Mouse (Mus musculus): ENCODE data around the gene Cttnbp2.
"Not testable (repeated sequence)": the region's sequence is repeated elsewhere in the genome, so short reads cannot be mapped to it uniquely, and the experiment has no call there.

Gene Cttnbp2

GRCm38 (mm10) chr6:18420660-18421059 is 94.0 kb downstream of the Cttnbp2 start:
- no peak for DNase-seq (ENCODE audit: low read depth, low spot score)

DNA sequence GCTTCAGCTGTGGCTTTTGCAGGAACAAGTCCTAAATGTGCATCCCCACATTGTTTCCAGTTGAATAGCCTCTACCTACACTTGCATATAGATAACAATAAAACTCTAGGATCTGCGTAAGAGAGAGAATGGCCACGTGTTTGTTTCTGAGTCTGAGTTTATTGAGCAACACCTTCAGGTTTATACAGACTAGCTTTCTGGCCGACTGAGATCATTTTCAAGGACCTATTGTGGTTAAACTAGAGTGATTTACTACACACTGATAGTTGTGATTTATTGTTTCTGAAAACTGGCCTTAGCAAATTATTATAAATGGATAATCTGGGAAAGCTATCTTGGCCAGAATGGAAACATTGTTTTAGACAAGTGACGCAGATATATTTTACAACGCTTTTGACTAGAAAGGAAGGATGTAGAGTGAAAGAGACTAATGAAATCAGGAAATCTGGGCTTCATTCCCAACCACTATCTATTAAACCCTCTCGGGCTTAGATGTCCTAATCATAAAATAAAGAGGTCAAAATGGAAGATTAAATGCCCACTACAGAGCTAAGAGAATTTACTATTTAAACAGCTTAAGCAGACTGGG is 96.7 kb downstream of the Cttnbp2 start:
- no peak for DNase-seq (ENCODE audit: low read depth, low spot score)

DNA sequence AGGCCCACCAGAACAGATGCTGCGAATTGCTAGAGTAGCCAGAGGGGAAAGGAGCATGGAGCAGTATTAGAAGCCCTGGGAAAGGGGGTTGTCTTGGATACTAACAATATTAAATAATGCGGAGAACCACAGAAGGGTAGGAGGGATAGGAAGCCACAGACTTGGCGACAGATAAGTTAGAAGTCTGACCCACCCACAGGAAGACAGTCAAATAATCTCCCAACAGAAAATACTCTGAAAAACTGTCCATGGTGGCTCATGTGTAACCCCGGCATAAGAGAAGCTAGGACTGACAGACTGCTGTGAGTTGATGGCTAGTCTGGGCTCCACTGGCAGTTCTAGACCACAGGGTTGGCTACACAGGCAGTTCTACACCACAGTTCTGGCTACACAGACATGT is 98.7 kb downstream of the Cttnbp2 start:
- DNase-seq (ENCODE audit: low read depth, low spot score) = no peak

DNA sequence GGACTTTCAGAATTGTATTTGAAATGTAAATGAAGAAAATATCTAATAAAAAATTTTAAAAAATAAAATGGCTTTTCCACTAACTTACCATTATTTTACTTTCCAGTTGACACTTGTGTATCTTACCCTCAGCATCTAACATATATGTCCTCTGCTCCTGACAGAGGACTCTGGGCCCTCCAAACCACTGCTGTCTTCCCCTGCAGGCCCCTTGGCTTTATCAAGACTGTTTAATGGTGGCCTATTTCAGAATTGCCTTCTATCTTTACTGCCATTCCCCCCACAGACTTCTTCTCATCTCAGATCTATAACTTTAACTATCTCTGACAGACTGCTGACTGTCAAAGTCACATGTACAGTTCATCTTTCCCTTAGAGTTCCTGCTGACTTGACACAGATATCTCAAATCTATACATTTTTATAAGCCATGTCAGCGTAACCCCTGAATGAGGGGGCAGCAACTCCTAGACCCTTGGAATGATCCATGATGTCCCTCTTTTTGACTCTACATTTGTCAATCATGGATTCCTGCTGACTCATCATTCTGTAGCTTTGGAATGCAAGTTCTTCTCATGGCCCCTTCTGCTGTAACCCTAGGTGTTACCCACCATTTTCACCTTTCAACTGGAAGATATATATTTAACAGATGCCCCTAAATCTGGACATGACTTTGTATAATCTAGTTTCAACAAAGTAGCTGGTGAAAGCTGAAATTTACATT is 103.0 kb downstream of the Cttnbp2 start:
- DNase-seq (ENCODE audit: low read depth, low spot score) = no peak

DNA sequence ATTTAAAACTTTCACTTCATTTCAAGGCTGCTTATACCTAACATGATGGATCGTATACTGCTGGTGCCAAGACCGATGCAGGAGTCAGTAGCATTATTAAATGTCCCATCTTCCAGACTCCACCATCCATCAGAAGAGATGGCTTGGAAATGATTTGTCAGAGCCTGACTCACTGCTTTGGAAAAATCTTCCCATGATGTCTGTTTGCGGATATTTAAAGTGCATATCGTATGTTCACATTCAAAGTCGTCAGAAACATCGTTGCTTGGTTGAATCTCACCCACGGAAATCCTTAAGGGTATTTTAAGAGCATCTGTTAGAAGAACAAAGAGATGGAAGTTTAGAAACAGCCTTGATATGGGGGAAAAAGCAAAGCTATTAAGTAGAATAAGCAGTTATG is 106.2 kb downstream of the Cttnbp2 start:
- no peak for DNase-seq (ENCODE audit: low read depth, low spot score)

GRCm38 (mm10) chr6:18401066-18401674 is 113.5 kb downstream of the Cttnbp2 start:
- no peak for DNase-seq (ENCODE audit: low read depth, low spot score)

DNA sequence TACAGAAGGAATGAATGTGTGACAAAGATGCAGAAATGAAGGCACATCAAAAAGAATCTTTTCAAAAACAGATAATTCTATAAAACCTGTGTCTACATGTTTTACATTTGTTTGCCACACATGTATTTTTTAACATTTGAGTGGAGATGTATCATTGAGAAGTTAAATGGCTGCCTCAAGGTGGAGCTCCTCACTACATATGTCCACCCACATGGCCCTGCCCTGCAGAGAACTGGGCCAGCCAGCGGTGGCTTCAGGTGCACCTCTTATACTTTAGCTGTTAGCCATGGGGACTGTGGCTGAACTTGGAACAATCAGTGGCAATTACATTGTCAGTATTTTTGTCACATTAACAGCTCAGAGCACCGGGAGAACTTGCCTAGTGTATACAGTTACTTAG is 133.3 kb downstream of the Cttnbp2 start:
- no peak for DNase-seq (ENCODE audit: low read depth, low spot score)

DNA sequence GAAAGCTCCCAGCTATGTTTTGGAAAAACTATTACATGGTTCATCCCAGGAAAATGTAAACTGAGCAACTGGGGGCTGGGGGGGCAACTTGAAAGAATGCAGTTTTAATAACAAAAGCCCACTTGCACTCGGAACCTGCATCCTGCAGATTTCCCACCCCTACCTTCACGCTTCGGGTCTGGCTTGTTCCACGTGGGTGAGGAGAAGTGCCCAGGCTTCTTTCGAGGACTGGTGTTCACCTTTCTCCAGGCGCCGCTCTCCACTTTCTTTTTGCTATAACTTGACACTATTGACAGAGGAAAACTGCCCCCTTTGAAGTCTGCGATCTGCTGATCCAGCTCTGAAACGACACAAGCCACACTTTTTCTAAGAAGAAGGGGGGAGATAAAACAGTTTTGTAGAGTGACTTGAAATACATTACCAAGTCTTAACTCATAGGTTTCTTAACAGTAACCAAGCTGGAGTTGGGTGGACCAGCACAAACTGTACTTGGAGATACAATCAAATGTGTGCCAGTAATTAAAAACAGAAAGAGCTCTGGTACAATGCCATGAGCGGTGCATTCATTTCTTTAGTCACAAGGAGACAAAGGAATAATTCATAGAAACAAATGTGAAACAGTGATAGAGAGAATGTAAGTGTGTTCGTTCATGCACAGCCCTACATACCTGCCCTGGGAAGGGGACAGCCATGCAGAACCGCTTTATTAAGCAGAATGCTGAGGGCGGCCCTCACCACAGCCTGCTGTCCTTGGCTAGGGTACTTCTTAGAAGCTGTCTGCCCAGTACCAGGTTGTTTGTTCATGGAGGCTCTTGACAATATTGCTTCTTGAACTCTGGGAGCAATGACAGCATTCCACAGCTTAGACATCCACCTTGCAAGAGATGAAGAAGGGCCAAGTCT is 134.1 kb downstream of the Cttnbp2 start:
- no peak for DNase-seq (ENCODE audit: low read depth, low spot score)

DNA sequence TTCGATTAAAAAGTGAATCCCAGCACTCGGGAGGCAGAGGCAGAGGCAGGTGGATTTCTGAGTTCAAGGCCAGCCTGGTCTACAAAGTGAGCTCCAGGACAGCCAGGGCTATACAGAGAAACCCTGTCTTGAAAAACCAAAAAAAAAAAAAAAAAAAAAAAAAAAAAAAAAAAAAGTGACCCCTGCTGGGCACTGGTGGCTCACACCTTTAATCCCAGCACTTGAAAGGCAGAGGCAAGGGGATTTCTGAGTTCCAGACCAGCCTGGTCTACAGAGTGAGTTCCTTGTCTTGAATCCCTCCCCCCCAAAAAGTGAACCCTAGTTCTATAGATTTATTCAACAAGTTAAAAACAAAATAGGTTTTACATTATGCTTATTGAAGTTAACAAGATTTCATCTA is 136.9 kb downstream of the Cttnbp2 start:
- DNase-seq (ENCODE audit: low read depth, low spot score) = not testable (repeated sequence)

DNA sequence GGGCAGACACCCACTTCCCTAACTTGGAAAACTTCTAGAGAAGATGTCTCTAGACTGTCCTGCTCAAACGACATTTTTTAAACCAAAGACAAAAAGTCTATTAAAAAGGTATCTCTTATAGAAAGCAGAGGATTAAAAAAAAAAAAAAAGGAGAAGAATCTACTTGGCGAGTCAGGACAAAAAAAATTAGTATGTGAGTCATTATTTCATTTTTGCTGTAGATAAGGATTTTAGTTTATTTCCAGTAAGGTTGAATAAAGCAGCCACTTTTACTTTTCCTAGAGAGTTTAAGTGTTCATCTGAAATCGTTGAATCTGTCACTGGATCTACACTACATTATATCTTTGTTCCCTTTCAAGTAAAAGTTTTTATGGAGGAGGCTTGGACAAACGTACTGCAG is 139.9 kb downstream of the Cttnbp2 start:
- no peak for DNase-seq (ENCODE audit: low read depth, low spot score)

GRCm38 (mm10) chr6:18373652-18374051 is 141.0 kb downstream of the Cttnbp2 start:
- DNase-seq (ENCODE audit: low read depth, low spot score) = no peak

GRCm38 (mm10) chr6:18372447-18373228 is 142.0 kb downstream of the Cttnbp2 start:
- DNase-seq (ENCODE audit: low read depth, low spot score) = peak; percentile 66

- no peak for DNase-seq (ENCODE audit: low read depth, low spot score)
These were observed 144.9 kb downstream of the Cttnbp2 start for GRCm38 (mm10) chr6:18369723-18370122.

GRCm38 (mm10) chr6:18369054-18369453 is 145.6 kb downstream of the Cttnbp2 start:
- no peak for DNase-seq (ENCODE audit: low read depth, low spot score)

- DNase-seq (ENCODE audit: low read depth, low spot score) = no peak
These were observed 152.4 kb downstream of the Cttnbp2 start for GRCm38 (mm10) chr6:18362232-18362631.

DNA sequence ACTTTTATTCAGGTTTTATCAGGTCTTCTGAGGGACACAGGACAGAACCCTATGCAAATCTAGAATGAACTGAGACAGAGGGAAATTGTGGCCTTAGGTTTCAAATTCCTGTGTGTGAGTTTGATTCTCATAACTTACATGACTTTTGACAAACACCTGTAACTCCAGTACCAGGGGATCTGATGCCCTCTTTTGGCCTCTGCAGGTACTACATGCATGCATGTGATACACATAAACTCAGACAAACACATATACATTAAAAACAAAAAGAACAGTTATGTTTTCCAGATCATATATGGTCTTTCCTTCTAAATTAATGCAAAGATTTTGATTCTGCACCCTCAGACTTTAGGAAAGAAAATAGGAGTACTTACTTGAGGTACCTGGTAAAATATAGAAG is 153.7 kb downstream of the Cttnbp2 start:
- DNase-seq (ENCODE audit: low read depth, low spot score) = no peak

- DNase-seq (ENCODE audit: low read depth, low spot score) = no peak
These were observed 154.5 kb downstream of the Cttnbp2 start for GRCm38 (mm10) chr6:18360154-18360553.

DNA sequence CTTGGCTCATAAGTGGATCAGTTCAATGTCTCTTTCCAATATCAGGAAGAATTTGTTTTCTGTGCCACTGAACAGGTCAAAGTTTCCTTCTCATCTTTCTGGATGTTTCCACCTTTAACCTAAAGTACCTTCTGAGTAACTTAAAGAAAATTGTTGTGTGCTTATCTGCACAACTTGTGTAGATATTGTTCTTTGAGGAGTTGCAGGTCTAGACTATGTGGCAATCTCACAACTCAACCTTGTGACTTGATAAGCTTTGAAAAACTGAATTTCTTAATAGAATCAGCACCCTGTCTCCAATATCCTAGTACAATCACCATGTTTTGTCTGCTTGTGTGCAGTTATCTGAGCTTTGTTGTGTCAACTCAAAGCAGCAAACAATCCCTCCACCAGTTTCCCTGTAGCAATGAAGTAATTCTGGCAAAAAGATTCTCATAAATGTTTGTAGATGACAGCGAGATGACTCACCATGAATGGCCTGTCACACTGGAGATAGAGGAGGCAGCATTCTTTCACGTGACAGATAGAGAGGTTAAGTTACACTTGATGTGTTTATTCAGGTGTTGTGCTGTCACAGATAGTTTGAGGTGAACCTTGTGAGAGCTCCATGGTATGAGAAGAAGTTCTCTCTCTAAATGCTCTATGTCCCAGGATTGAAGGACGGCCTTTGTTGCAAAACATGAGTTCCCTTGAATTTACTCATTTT is 165.3 kb downstream of the Cttnbp2 start:
- no peak for DNase-seq (ENCODE audit: low read depth, low spot score)

DNA sequence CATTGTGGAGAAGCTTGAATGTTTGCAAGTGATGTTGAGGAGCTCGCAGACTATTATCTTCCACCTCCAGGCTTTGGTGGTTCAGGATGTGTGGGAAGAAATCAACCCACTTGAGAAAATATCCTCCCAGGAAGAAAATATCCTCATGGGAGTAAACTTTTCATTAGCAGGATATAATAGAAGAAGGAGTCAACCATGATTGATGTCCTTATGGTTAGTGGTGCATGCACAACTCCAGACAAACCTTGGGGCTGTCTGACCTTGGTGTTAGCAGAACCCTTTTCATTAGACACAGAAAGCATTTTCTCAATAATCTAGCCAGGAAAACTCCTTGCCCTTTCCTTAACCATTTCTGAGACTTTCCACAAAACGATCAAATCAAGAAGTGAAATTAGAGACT is 170.4 kb downstream of the Cttnbp2 start:
- DNase-seq (ENCODE audit: low read depth, low spot score) = no peak

DNA sequence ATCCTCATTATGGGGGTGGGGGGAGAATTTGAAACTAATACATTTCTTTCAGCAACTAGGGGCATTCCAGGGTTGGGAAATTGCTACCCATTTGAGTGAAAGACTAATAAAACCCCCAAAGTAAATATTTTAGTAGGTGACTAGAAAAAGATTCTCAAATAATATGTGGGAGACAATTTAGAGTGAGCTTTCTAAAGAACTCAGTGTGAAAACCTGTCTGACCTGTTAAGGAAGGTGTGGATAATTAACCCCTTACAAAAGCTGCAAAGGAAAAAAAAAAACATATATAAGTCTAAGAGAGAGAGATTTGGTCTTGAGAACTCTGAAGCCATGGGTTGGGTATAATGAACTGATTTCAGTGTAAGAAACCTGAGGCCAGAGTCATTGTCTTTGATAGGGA is 176.3 kb downstream of the Cttnbp2 start:
- no peak for DNase-seq (ENCODE audit: low read depth, low spot score)

DNA sequence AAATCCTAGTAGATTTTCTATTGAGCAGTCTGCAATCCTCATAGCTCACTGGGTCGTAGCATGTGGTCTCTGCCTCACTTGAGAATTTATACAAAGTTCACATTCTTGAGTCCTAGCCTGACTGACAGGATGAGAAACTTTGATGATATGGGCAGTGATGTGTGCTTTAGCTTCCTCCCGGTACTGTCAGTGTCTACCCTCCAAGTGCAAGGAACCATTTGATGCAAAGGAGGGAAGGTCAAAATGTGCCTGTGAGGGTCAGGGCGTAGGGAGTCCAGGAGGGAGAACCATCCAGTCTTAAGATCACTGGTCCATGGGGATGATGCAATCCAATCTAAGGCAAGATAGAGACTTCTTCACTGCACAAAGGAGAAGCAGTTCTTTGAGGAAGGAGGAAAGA is 179.2 kb downstream of the Cttnbp2 start:
- DNase-seq (ENCODE audit: low read depth, low spot score) = no peak
